Mouse (Mus musculus) ES-E14 (cell line): ENCODE results near the gene Tbc1d4. TPM values are rescaled to one million over a fixed set of nuclear protein-coding genes. Genes with fewer than 3 reads are reported as not detected.

Source experiments
- DNase-seq: peaks from one replicate; pipeline ENCODE4 v3.0.0-alpha.2; 2013; ENCODE audit warnings: low read depth, low spot score
- H3K27ac ChIP-seq: 2 replicates; pipeline ENCODE4 v1.5.1; 2012; ENCODE audit warnings: low read depth, mild to moderate bottlenecking, low read length, moderate library complexity, mixed read lengths; ENCODE audit not compliant: poor library complexity, insufficient read depth, severe bottlenecking
- H3K36me3 ChIP-seq: 2 replicates; pipeline ENCODE4 v1.6.1; 2012; ENCODE audit warnings: mild to moderate bottlenecking, low read length, moderate library complexity, mixed read lengths; ENCODE audit not compliant: control insufficient read depth, poor library complexity, insufficient read depth, severe bottlenecking
- H3K4me1 ChIP-seq, 2 experiments: fragments of 150-350 bp in 1 of 2; sonication (generic) in 1 of 2; 2 replicates each; pipeline ENCODE4 v1.6.1; 2012; ENCODE audit warnings: low read length in 2 of 2, mild to moderate bottlenecking in 1 of 2, mixed read lengths in 1 of 2; ENCODE audit not compliant: control insufficient read depth in 2 of 2, insufficient read depth in 2 of 2, poor library complexity in 1 of 2
- H3K4me3 ChIP-seq, 2 experiments: fragments of 150-350 bp in 1 of 2; sonication (generic) in 1 of 2; 2 replicates each; pipeline ENCODE4 v1.5.1; 2012; ENCODE audit warnings: low read length in 2 of 2, low read depth in 1 of 2, mild to moderate bottlenecking in 1 of 2, mixed read lengths in 1 of 2; ENCODE audit not compliant: insufficient read depth in 1 of 2, poor library complexity in 1 of 2, severe bottlenecking in 1 of 2
- H3K9ac ChIP-seq: 2 replicates; pipeline ENCODE4 v1.6.1; 2012; ENCODE audit warnings: low read depth, mild to moderate bottlenecking, low read length, mixed read lengths; ENCODE audit not compliant: poor library complexity, insufficient read depth, severe bottlenecking
- H3K9me3 ChIP-seq: fragments of 150-350 bp; sonication (generic); 2 replicates; pipeline ENCODE4 v1.6.1; 2012; ENCODE audit warnings: low read depth, mild to moderate bottlenecking, low read length; ENCODE audit not compliant: control insufficient read depth, insufficient read depth
- CHD2 ChIP-seq: IDR thresholded peaks from 2 replicates; pipeline ENCODE4 v1.6.1; 2014; ENCODE audit warnings: mild to moderate bottlenecking, low read depth, low read length, inconsistent platforms
- HCFC1 ChIP-seq: IDR thresholded peaks from 2 replicates; pipeline ENCODE4 v1.6.1; 2012; ENCODE audit warnings: low read length, inconsistent platforms, borderline replicate concordance; ENCODE audit not compliant: insufficient read depth
- MAFK ChIP-seq: IDR thresholded peaks from 2 replicates; pipeline ENCODE4 v1.6.1; 2014; ENCODE audit warnings: mild to moderate bottlenecking, low read depth, low read length, inconsistent platforms; ENCODE audit not compliant: insufficient read depth
- ZC3H11A ChIP-seq: IDR thresholded peaks from 2 replicates; pipeline ENCODE4 v1.6.1; 2012; ENCODE audit warnings: low read depth, mild to moderate bottlenecking, inconsistent platforms, low read length, borderline replicate concordance
- ZNF384 ChIP-seq: IDR thresholded peaks from 2 replicates; pipeline ENCODE4 v1.6.1; 2012; ENCODE audit warnings: low read depth, low read length, inconsistent platforms
- in situ Hi-C, 2 experiments: fragments of 600-800 bp; cut with MboI; formaldehyde crosslinking; loops; one replicate each; pipeline ENCODE4 v1.15.1; 2025; ENCODE audit warnings: low sequenced_read_pairs in 2 of 2, inconsistent platforms in 1 of 2; ENCODE audit not compliant: unreplicated experiment in 2 of 2
- total RNA-seq: library from RNA; depleted of rRNA; stranded (reverse); fragments of 300-350 nt; gene quantifications from 2 replicates; pipeline ENCODE4 v1.2.3, GENCODE M21; 2012

Tbc1d4 gene
- total RNA-seq, 1 experiment, result 1.1 TPM

DNA sequence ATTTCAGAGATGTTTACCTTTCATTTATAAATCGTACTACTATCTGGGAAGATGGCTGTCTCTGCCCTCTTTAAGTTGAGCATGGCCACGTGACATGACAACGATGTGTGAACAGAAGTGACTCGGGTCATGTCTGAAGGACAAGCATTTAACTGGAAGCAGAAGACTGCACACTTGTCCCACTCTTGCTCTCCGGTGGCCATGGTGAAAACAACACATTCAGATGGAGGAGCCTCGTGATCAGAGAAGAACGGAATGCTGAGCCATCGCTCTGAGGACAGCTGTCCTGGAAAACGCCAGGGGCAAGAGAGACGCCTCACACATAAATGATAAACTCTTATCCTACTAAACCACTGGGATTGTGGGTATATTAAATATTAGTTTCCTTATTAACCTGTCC, 1.7 kb upstream of the Tbc1d4 start:
- 0 out of 4 replicates have a peak, but pooled peaks cover 0 to 4% of the 10 kb centered on the region in 2 experiments for H3K4me1 ChIP-seq
- H3K36me3 ChIP-seq, result no peaks in the 10 kb centered on the region
- in situ Hi-C loops, result no loop called here

DNA sequence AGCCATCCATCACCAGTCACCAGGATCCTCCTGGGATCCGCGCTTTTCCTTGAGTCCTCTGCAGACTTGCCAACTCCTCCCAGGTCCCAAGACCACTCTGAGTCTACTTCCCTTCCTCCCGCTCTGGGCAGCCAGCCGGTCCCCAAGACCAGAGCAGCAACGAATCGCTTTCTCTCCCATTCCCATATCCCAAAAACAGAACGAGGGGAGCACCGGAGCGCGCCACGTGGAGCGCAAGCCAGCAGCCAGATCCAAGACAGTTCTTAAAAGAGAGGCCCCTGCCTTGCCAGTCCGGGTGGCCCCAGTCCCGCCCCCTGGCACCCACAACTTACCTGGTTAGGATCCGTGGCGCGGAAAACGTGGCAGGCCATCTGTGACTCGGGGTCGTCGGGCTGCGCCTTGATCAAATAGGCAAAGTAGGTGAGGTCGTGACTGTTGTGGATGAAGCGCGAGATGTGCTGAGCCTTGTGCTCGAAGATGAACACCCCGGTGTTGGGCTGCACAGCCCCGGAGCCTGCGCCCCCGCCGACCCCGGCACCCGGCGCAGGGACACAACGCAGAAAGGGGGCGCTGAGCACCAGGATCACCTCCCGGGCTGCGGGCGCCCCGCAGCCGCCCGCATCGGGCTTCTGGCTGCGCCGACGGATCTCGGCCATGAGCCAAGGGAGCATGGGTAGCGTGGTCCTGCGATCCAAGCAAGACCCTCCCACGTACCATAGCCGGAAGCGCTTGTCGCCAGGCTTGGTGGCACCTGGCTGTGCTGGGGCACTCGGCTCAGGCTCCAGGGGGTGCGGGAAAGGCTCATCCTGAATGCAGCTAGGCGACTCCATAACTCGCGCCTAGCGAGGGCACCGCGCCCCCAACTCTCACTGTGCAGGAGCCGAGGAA, 1.1 kb downstream of the Tbc1d4 start:
- no peak for TF ChIP-seq MAFK
- no peak for TF ChIP-seq HCFC1
- TF ChIP-seq CHD2, result no peak
- TF ChIP-seq ZNF384, result no peak
- no peak for TF ChIP-seq ZC3H11A
- no peaks in the 10 kb centered on the region for H3K36me3 ChIP-seq
- in situ Hi-C loops, result no loop called here
- no peak overlapping the region for H3K27ac ChIP-seq
- H3K4me3 ChIP-seq, result peak overlapping the region; percentile 60 to 68
- no peaks in the 10 kb centered on the region for H3K9me3 ChIP-seq
- DNase-seq, result peak; percentile 26
- no peaks in the 10 kb centered on the region for H3K4me1 ChIP-seq
- H3K9ac ChIP-seq, result peak overlapping the region; percentile 51

More for the DNA sequence above, 1.7 kb upstream of the Tbc1d4 start:
- H3K4me3 ChIP-seq, result no peak overlapping the region
- no peak overlapping the region for H3K9ac ChIP-seq
- DNase-seq, result no peak
- no peak for TF ChIP-seq MAFK
- no peak for TF ChIP-seq HCFC1
- no peak for TF ChIP-seq CHD2
- no peak for TF ChIP-seq ZC3H11A
- TF ChIP-seq ZNF384, result no peak
- H3K27ac ChIP-seq, result no peak overlapping the region
- no peaks in the 10 kb centered on the region for H3K9me3 ChIP-seq

DNA sequence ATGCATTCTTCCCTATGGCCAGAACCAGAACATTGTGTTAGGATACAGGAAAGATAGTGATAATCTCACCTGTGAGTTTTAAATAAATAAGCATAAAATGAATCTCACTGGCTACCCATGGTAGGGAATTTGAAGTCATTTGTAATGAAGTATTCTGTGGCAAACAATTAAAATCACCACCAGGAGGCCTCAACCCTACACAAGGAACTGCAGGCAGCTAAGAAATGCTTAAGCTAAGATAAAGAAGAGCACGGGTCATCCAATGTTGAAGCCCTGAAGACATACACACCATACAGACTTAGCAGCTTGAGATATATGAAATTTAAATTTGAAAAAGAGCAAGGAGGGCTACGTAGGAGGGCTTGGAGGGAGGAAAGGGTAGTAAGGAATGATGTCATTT, 3.1 kb downstream of the Tbc1d4 start:
- no peak overlapping the region for H3K4me3 ChIP-seq
- no peak for TF ChIP-seq ZNF384
- no peak for TF ChIP-seq CHD2
- TF ChIP-seq HCFC1, result no peak
- TF ChIP-seq ZC3H11A, result no peak
- TF ChIP-seq MAFK, result no peak
- no peaks in the 10 kb centered on the region for H3K36me3 ChIP-seq
- in situ Hi-C loops, result no loop called here
- H3K4me1 ChIP-seq, result no peaks in the 10 kb centered on the region
- no peak for DNase-seq
- H3K9me3 ChIP-seq, result no peaks in the 10 kb centered on the region
- H3K27ac ChIP-seq, result no peak overlapping the region
- no peak overlapping the region for H3K9ac ChIP-seq

DNA sequence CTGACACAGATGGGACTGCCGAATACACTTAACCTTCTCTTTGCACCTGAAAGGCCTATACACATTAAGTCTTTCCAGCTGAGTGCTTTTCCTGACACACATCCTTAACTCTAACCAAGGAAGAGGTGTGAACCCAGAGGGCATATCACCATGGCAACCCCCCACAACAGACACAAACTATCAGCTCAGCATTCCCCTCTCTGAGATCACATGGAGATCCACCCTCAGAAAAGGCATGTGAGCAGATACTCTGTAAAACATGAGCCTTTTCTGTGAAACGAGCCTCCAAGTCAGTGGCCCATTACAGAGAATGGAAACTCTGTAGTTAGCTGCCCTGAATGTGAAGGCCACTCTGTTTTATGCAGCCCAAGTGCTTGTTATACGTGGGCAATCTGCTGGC, 6.1 kb downstream of the Tbc1d4 start:
- Histone ChIP-seq H3K36me3 (no peaks in the 10 kb centered on the region), H3K9me3 (no peaks in the 10 kb centered on the region), H3K4me1 (no peaks in the 10 kb centered on the region), H3K4me3 (no peak overlapping the region), H3K9ac (no peak overlapping the region), H3K27ac (no peak overlapping the region)
- peak; percentile 15 for DNase-seq
- TF ChIP-seq MAFK (no peak), ZC3H11A (no peak), HCFC1 (no peak), CHD2 (no peak), ZNF384 (no peak)
- in situ Hi-C loops, result no loop called here
